Mouse (Mus musculus): ENCODE results near the gene Slamf7. TPM values are rescaled to one million over a fixed set of nuclear protein-coding genes. Genes with fewer than 3 reads are reported as not detected.
"Not testable (repeated sequence)": the region's sequence is repeated elsewhere in the genome, so short reads cannot be mapped to it uniquely, and the experiment has no call there.

The Slamf7 gene
- polyA plus RNA-seq, 1 experiment from 2014 or later = 0.14 TPM

DNA sequence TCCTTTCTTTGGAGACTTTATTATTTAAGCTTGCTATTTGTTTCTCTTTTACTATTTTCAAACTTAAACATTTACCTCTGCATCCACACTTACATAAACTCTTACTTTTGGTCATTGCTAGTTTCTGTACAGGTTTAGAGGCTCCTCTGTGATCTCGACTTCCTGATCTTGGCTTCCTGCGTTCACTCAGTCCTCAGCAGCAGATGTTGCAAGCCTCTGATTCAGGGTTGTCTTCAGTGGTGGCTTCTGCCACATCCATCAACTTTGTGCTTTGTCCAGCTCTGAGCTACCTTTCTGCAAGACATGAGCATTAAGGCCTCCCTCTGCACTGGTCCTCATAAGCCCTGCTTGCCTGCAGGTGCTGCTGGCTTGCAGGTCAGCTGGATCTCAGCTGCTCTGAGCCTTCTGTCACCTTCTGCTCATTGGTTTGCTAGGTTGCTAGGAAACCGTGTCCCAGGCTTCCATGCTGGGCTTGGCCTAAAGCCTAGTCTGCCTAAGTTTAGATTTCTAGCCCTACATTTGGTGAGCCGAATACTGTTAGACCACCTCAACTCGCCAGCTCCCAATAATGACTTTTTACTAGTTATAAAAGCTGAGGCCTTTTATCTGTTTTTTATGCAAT is 20.1 kb upstream of the Slamf7 start:
- ATAC-seq (ENCODE audit: insufficient number of reproducible peaks, insufficient read depth, low FRiP score, low read depth) = no peak
- WGBS = 60% methylated on average over 5 of the region's 5 CpGs
- no peak overlapping the region for H3K9ac ChIP-seq (replicated peaks; ENCODE audit: low read depth, low read length)
- no peaks in the 10 kb centered on the region for H3K36me3 ChIP-seq (ENCODE audit: control insufficient read depth, insufficient read depth, low read length)
- no peaks in the 10 kb centered on the region for H3K9me3 ChIP-seq (ENCODE audit: control insufficient read depth, low read depth, low read length)
- no peak overlapping the region for H3K4me3 ChIP-seq (ENCODE audit: low read depth, low read length)
- H3K27ac ChIP-seq (ENCODE audit: low read length) = no peak overlapping the region
- no peaks in the 10 kb centered on the region for H3K27me3 ChIP-seq (ENCODE audit: control insufficient read depth, insufficient read depth, low read length)
- H3K4me2 ChIP-seq (replicated peaks; ENCODE audit: low read depth, low read length) = no peak overlapping the region
- H3K4me1 ChIP-seq (ENCODE audit: control insufficient read depth, insufficient read depth, low read length) = no peaks in the 10 kb centered on the region

GRCm38 (mm10) chr1:171672451-171672850 is 19.6 kb upstream of the Slamf7 start:
- not testable (repeated sequence) for ATAC-seq (ENCODE audit: insufficient number of reproducible peaks, insufficient read depth, low FRiP score, low read depth); H3K9me3 ChIP-seq (ENCODE audit: control insufficient read depth, low read depth, low read length); H3K27ac ChIP-seq (ENCODE audit: low read length); H3K9ac ChIP-seq (replicated peaks; ENCODE audit: low read depth, low read length); H3K4me1 ChIP-seq (ENCODE audit: control insufficient read depth, insufficient read depth, low read length); H3K4me2 ChIP-seq (replicated peaks; ENCODE audit: low read depth, low read length); H3K4me3 ChIP-seq (ENCODE audit: low read depth, low read length); H3K27me3 ChIP-seq (ENCODE audit: control insufficient read depth, insufficient read depth, low read length); H3K36me3 ChIP-seq (ENCODE audit: control insufficient read depth, insufficient read depth, low read length)
- 75% methylated on average over 2 of the region's 2 CpGs for WGBS

- H3K4me2 ChIP-seq (replicated peaks; ENCODE audit: low read depth, low read length) = no peak overlapping the region
Observed at GRCm38 (mm10) chr1:171667160-171667559, 14.3 kb upstream of the Slamf7 start.

DNA sequence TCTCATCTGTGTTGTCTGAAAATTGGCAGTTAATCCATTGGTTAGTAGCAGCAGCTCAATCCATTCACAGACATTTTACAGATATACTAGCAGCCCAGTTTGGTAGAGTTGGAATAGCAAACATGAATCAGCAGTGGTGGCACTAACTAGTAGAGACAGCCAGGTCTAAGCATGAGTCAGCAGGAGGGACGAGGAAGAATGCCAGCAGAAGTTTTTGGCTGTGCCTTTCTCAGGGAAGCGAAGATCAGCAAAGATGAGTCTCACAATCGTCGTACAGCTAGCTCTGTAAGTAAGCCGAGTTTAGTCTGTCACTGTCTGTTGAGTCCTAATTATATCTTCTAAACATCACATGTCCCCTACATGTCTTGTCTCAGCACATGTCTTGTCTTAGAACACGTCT is 13.5 kb upstream of the Slamf7 start:
- Histone ChIP-seq H3K4me1 (ENCODE audit: control insufficient read depth, insufficient read depth, low read length) (no peaks in the 10 kb centered on the region), H3K4me3 (ENCODE audit: low read depth, low read length) (no peak overlapping the region), H3K27me3 (ENCODE audit: control insufficient read depth, insufficient read depth, low read length) (no peaks in the 10 kb centered on the region), H3K9ac (replicated peaks; ENCODE audit: low read depth, low read length) (no peak overlapping the region), H3K9me3 (ENCODE audit: control insufficient read depth, low read depth, low read length) (no peaks in the 10 kb centered on the region), H3K27ac (ENCODE audit: low read length) (no peak overlapping the region), H3K4me2 (replicated peaks; ENCODE audit: low read depth, low read length) (no peak overlapping the region), H3K36me3 (ENCODE audit: control insufficient read depth, insufficient read depth, low read length) (no peaks in the 10 kb centered on the region)
- WGBS = 84% methylated on average over 6 of the region's 6 CpGs
- no peak for ATAC-seq (ENCODE audit: insufficient number of reproducible peaks, insufficient read depth, low FRiP score, low read depth)

More at GRCm38 (mm10) chr1:171667160-171667559, 14.3 kb upstream of the Slamf7 start:
- no peak overlapping the region for H3K4me3 ChIP-seq (ENCODE audit: low read depth, low read length)
- H3K4me1 ChIP-seq (ENCODE audit: control insufficient read depth, insufficient read depth, low read length) = no peaks in the 10 kb centered on the region
- WGBS = 74% methylated on average over 1 of the region's 1 CpGs
- ATAC-seq (ENCODE audit: insufficient number of reproducible peaks, insufficient read depth, low FRiP score, low read depth) = no peak
- no peaks in the 10 kb centered on the region for H3K27me3 ChIP-seq (ENCODE audit: control insufficient read depth, insufficient read depth, low read length)
- no peak overlapping the region for H3K27ac ChIP-seq (ENCODE audit: low read length)
- H3K9ac ChIP-seq (replicated peaks; ENCODE audit: low read depth, low read length) = no peak overlapping the region
- H3K36me3 ChIP-seq (ENCODE audit: control insufficient read depth, insufficient read depth, low read length) = no peaks in the 10 kb centered on the region
- H3K9me3 ChIP-seq (ENCODE audit: control insufficient read depth, low read depth, low read length) = no peaks in the 10 kb centered on the region

DNA sequence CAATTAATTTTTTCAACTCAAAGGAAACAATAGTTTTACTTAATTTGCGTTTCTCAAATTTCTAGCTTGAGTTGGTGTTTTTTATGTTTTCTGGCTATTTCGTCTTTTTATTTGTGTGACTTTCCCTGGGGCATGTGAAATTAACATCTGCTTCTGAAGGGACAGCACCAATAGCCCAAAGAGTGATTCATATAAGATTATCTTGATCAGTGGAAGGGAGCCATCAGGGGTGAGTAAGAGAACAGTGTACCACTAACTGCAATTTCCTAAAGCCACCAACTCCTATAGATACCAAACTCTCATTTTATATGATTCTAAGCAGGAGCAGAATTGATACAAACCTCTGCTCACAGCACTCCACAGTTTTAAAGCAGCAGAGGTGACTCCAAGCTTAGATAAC is 10.9 kb upstream of the Slamf7 start:
- Histone ChIP-seq H3K4me1 (ENCODE audit: control insufficient read depth, insufficient read depth, low read length) (no peaks in the 10 kb centered on the region), H3K27ac (ENCODE audit: low read length) (no peak overlapping the region), H3K4me3 (ENCODE audit: low read depth, low read length) (no peak overlapping the region), H3K27me3 (ENCODE audit: control insufficient read depth, insufficient read depth, low read length) (no peaks in the 10 kb centered on the region), H3K9me3 (ENCODE audit: control insufficient read depth, low read depth, low read length) (no peaks in the 10 kb centered on the region), H3K9ac (replicated peaks; ENCODE audit: low read depth, low read length) (no peak overlapping the region), H3K36me3 (ENCODE audit: control insufficient read depth, insufficient read depth, low read length) (no peaks in the 10 kb centered on the region), H3K4me2 (replicated peaks; ENCODE audit: low read depth, low read length) (no peak overlapping the region)
- ATAC-seq (ENCODE audit: insufficient number of reproducible peaks, insufficient read depth, low FRiP score, low read depth) = no peak
- 87% methylated on average over 2 of the region's 2 CpGs for WGBS

DNA sequence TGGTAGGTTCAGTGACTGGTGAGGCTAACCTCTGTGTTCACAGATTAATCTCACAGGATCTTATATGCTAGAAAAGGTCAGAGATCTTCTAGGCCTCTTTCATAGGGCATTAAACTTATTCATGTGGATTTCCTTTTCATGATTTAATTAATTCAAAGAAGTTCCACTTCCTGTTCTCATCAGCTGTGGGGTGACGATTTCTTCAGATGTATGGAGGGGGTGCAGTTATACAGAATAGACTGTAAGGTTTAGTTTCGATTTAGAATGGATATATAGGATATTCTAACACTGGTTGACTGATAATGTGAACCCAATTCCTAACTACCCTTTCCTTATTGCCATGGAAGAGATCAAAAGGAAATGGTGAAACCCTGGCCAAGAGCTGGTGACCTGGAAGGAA is 8.6 kb upstream of the Slamf7 start:
- WGBS = 74% methylated on average over 2 of the region's 2 CpGs

DNA sequence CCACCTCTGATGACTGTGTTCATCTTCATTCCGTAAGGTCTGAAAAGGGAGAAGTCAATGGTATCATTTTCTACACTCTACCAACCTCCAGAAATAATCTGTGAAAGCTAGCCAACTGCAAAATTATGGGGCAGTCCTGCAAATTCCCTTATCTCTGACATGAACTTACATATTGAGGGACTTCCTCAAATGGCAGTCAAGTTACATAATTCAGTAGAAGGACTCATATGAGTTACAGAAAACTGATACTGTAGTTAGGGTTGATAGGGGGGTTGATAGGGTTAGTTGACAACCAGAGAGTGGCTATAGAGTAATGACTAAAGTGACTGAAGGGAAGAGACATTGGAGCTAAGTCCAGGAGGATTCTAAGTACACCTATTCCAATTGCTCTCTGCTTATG is 7.6 kb upstream of the Slamf7 start:
- 88% methylated on average over 1 of the region's 1 CpGs for WGBS
- Histone ChIP-seq H3K27me3 (ENCODE audit: control insufficient read depth, insufficient read depth, low read length) (no peaks in the 10 kb centered on the region), H3K36me3 (ENCODE audit: control insufficient read depth, insufficient read depth, low read length) (no peaks in the 10 kb centered on the region), H3K9me3 (ENCODE audit: control insufficient read depth, low read depth, low read length) (no peaks in the 10 kb centered on the region), H3K4me3 (ENCODE audit: low read depth, low read length) (no peak overlapping the region), H3K4me2 (replicated peaks; ENCODE audit: low read depth, low read length) (no peak overlapping the region), H3K27ac (ENCODE audit: low read length) (no peak overlapping the region), H3K9ac (replicated peaks; ENCODE audit: low read depth, low read length) (no peak overlapping the region), H3K4me1 (ENCODE audit: control insufficient read depth, insufficient read depth, low read length) (no peaks in the 10 kb centered on the region)
- ATAC-seq (ENCODE audit: insufficient number of reproducible peaks, insufficient read depth, low FRiP score, low read depth) = no peak

More for the DNA sequence above, 8.6 kb upstream of the Slamf7 start:
- no peak for ATAC-seq (ENCODE audit: insufficient number of reproducible peaks, insufficient read depth, low FRiP score, low read depth)
- Histone ChIP-seq H3K4me3 (ENCODE audit: low read depth, low read length) (no peak overlapping the region), H3K9ac (replicated peaks; ENCODE audit: low read depth, low read length) (no peak overlapping the region), H3K9me3 (ENCODE audit: control insufficient read depth, low read depth, low read length) (no peaks in the 10 kb centered on the region), H3K4me2 (replicated peaks; ENCODE audit: low read depth, low read length) (no peak overlapping the region), H3K36me3 (ENCODE audit: control insufficient read depth, insufficient read depth, low read length) (no peaks in the 10 kb centered on the region), H3K27ac (ENCODE audit: low read length) (no peak overlapping the region), H3K4me1 (ENCODE audit: control insufficient read depth, insufficient read depth, low read length) (no peaks in the 10 kb centered on the region), H3K27me3 (ENCODE audit: control insufficient read depth, insufficient read depth, low read length) (no peaks in the 10 kb centered on the region)

- no peak overlapping the region for H3K4me2 ChIP-seq (replicated peaks; ENCODE audit: low read depth, low read length)
- H3K9me3 ChIP-seq (ENCODE audit: control insufficient read depth, low read depth, low read length) = no peaks in the 10 kb centered on the region
- H3K36me3 ChIP-seq (ENCODE audit: control insufficient read depth, insufficient read depth, low read length) = no peaks in the 10 kb centered on the region
- H3K9ac ChIP-seq (replicated peaks; ENCODE audit: low read depth, low read length) = no peak overlapping the region
- no peaks in the 10 kb centered on the region for H3K4me1 ChIP-seq (ENCODE audit: control insufficient read depth, insufficient read depth, low read length)
- no peak for ATAC-seq (ENCODE audit: insufficient number of reproducible peaks, insufficient read depth, low FRiP score, low read depth)
- H3K27ac ChIP-seq (ENCODE audit: low read length) = no peak overlapping the region
- no peaks in the 10 kb centered on the region for H3K27me3 ChIP-seq (ENCODE audit: control insufficient read depth, insufficient read depth, low read length)
- no peak overlapping the region for H3K4me3 ChIP-seq (ENCODE audit: low read depth, low read length)
- 75% methylated on average over 5 of the region's 5 CpGs for WGBS
Observed at GRCm38 (mm10) chr1:171658561-171658991, 5.7 kb upstream of the Slamf7 start.

GRCm38 (mm10) chr1:171648840-171649239 is 4.0 kb downstream of the Slamf7 start:
- Histone ChIP-seq H3K9me3 (ENCODE audit: control insufficient read depth, low read depth, low read length) (no peaks in the 10 kb centered on the region), H3K27ac (ENCODE audit: low read length) (no peak overlapping the region), H3K36me3 (ENCODE audit: control insufficient read depth, insufficient read depth, low read length) (no peaks in the 10 kb centered on the region), H3K4me3 (ENCODE audit: low read depth, low read length) (no peak overlapping the region), H3K4me2 (replicated peaks; ENCODE audit: low read depth, low read length) (no peak overlapping the region), H3K4me1 (ENCODE audit: control insufficient read depth, insufficient read depth, low read length) (no peaks in the 10 kb centered on the region), H3K27me3 (ENCODE audit: control insufficient read depth, insufficient read depth, low read length) (no peaks in the 10 kb centered on the region), H3K9ac (replicated peaks; ENCODE audit: low read depth, low read length) (no peak overlapping the region)
- 68% methylated on average over 8 of the region's 8 CpGs for WGBS
- no peak for ATAC-seq (ENCODE audit: insufficient number of reproducible peaks, insufficient read depth, low FRiP score, low read depth)
